Mouse (Mus musculus): Measurements from ENCODE around the gene Mrpl30. TPM values are rescaled to one million over a fixed set of nuclear protein-coding genes. Genes with fewer than 3 reads are reported as not detected.

The Mrpl30 gene
- polyA plus RNA-seq, 1 experiment from 2014 or later, result 272 TPM

DNA sequence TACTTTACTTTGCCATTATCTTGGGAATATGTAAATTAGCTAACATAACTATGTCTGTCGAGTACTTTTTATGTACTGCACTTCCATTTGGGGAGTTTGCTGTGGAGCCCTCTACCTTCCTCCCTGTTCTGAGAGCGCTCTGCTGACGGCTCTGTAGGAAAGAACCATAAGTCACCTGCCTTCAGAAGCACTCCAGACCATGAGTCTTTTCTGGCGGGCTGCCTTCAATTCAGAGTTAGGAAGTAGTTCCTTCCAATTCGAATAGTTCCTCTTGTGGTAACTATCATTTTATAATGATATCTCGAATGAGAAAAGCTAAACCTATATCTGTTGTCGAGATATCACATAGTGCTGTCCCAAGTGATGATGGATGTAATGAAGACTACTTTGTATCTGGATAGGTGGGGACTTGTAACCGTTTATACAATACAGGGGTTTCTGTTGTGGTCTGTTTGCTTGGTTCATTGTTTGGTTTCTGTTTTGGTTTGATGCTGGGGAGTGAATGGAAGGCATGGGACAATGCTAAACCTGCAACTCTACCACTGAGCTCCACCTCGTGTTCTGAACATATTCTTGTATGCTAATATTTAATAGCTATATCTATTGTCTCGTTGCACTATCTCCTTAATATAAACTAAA lies 22.5 kb upstream of the Mrpl30 start:
- Histone ChIP-seq H3K36me3 (ENCODE audit: control insufficient read depth, insufficient read depth, low read length) (no peaks in the 10 kb centered on the region), H3K4me3 (ENCODE audit: low read depth, low read length) (no peak overlapping the region), H3K27ac (ENCODE audit: low read length) (no peak overlapping the region), H3K4me2 (replicated peaks; ENCODE audit: low read depth, low read length) (no peak overlapping the region), H3K9ac (replicated peaks; ENCODE audit: low read depth, low read length) (no peak overlapping the region), H3K9me3 (ENCODE audit: control insufficient read depth, low read depth, low read length) (no peaks in the 10 kb centered on the region), H3K4me1 (ENCODE audit: control insufficient read depth, insufficient read depth, low read length) (0 out of 2 replicates have a peak, but pooled peaks cover 5% of the 10 kb centered on the region), H3K27me3 (ENCODE audit: control insufficient read depth, insufficient read depth, low read length) (no peaks in the 10 kb centered on the region)
- 70% methylated on average over 10 of the region's 10 CpGs for WGBS
- no peak for ATAC-seq (ENCODE audit: insufficient number of reproducible peaks, insufficient read depth, low FRiP score, low read depth)

DNA sequence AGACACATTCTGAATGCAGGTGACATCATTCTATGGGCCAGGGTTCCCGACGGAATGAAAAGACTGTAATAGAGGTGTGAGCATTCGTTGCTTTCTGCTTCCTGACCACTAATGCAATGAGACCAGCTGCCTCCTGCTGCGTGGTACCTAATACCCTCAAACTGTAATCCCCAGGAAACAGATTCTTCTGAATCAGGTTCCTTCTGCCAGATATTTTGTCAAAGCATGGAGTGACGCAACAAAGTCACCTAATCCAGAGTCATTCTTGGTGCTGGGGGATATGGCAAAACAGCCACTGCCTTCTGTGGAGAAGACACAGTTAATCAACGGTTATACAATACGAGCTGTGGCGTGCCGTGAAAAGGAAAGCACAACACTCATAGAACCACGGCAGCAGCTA lies 21.6 kb upstream of the Mrpl30 start:
- WGBS, result 71% methylated on average over 10 of the region's 10 CpGs
- 0 out of 2 replicates have a peak, but pooled peaks cover 5% of the 10 kb centered on the region for H3K4me1 ChIP-seq (ENCODE audit: control insufficient read depth, insufficient read depth, low read length)
- no peaks in the 10 kb centered on the region for H3K9me3 ChIP-seq (ENCODE audit: control insufficient read depth, low read depth, low read length)
- ATAC-seq (ENCODE audit: insufficient number of reproducible peaks, insufficient read depth, low FRiP score, low read depth), result no peak
- no peak overlapping the region for H3K9ac ChIP-seq (replicated peaks; ENCODE audit: low read depth, low read length)
- no peaks in the 10 kb centered on the region for H3K27me3 ChIP-seq (ENCODE audit: control insufficient read depth, insufficient read depth, low read length)
- no peaks in the 10 kb centered on the region for H3K36me3 ChIP-seq (ENCODE audit: control insufficient read depth, insufficient read depth, low read length)
- H3K4me2 ChIP-seq (replicated peaks; ENCODE audit: low read depth, low read length), result no peak overlapping the region
- H3K27ac ChIP-seq (ENCODE audit: low read length), result no peak overlapping the region
- no peak overlapping the region for H3K4me3 ChIP-seq (ENCODE audit: low read depth, low read length)

DNA sequence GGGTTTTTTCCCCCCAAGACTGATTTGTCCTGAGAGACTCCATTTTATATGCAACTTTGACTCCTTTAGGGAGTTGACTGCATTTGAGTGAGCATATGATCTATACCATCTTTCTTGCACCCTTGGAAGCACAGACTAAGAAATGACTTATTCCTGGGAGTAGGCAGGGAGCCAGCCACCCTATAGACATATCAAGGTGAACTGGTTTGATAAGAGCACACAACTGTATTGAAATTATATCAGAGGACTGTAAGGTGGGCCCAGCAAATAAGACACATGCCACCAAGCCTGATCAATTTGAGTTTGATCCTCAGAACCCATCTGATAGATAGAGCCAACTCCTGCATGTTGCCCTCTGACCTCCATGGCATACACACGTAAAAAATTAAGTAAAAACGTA lies 20.9 kb upstream of the Mrpl30 start:
- no peaks in the 10 kb centered on the region for H3K36me3 ChIP-seq (ENCODE audit: control insufficient read depth, insufficient read depth, low read length)
- H3K27me3 ChIP-seq (ENCODE audit: control insufficient read depth, insufficient read depth, low read length), result no peaks in the 10 kb centered on the region
- H3K4me3 ChIP-seq (ENCODE audit: low read depth, low read length), result no peak overlapping the region
- no peaks in the 10 kb centered on the region for H3K9me3 ChIP-seq (ENCODE audit: control insufficient read depth, low read depth, low read length)
- H3K4me2 ChIP-seq (replicated peaks; ENCODE audit: low read depth, low read length), result no peak overlapping the region
- 42% methylated on average over 2 of the region's 2 CpGs for WGBS
- H3K4me1 ChIP-seq (ENCODE audit: control insufficient read depth, insufficient read depth, low read length), result 0 out of 2 replicates have a peak, but pooled peaks cover 5% of the 10 kb centered on the region
- H3K27ac ChIP-seq (ENCODE audit: low read length), result no peak overlapping the region
- H3K9ac ChIP-seq (replicated peaks; ENCODE audit: low read depth, low read length), result no peak overlapping the region
- ATAC-seq (ENCODE audit: insufficient number of reproducible peaks, insufficient read depth, low FRiP score, low read depth), result no peak

DNA sequence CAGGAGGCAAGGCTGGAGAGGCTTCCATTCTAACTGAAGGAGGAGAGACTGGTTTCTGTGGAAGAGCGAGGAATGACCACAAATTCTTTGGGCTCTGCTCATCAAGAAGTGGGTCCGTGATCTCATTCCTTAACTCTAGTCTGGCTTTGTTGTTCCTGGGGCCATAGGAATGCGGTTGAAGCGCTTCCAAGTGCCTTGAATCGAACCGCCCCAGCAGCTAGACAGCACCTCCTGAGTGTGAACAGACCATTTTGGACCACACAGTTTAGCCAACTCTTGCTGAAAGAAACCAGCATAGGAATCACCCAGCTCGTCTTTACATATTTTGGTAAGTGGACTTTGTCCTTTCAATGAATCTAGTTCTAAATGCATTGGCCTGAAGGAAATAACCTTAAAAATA lies 18.6 kb upstream of the Mrpl30 start, which contains the start of gene Lipt1:
Gene Lipt1, plus strand, starts transcription at position 35 of the 400 bp plus-strand sequence.
- Histone ChIP-seq H3K9me3 (ENCODE audit: control insufficient read depth, low read depth, low read length) (0 out of 2 replicates have a peak, but pooled peaks cover 6% of the 10 kb centered on the region), H3K36me3 (ENCODE audit: control insufficient read depth, insufficient read depth, low read length) (peaks cover 12% of the 10 kb centered on the region; the same call in 1 of the 2 replicates)
- WGBS, result 5% methylated on average over 7 of the region's 7 CpGs

DNA sequence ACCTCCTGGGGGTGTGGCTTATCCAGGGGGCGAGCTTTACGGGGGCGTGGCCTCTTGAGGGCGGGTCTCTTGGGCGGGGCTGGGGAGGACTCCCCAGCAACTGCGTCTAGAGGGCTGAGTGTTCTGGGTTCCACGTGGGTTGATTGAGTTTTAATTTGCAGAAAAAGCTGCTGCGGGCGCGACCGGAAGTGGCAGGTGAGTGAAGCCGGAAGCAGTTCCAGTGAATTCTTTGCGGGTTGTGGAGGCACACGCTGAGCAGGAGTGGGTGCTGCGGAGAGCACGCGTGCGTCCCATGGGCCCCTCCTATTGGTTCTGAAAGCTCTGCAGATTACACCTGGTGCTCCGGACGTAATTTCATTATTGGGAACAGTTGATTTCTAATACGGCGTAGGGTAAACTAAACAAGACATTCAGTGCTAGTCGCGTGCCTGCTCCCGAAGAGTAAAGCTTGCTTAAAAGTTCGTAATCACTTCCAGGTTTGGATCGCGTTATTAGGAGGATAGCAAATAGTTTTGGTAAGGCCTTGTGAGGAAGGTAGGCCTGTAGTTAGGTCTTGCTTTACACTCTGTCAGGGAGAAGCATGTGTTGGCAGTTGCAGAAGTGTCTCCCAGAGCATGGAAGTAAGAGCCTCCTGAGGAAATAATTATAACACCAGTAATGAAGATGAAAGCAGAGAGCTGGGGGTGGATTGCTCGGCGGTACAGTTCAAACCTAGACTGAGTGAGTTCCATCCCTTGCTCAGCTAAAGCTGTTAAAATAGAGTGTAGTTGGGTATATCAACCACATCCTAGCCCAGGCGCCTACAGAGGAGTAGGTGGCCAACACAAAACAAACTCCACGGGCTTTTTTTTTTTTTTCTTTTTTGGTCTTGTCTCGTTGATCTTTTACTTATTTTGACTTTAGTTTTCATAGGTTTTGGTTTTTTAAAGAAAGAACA lies 17.9 kb upstream of the Mrpl30 start:
- Histone ChIP-seq H3K27ac (ENCODE audit: low read length) (peak overlapping the region; percentile 72), H3K4me2 (replicated peaks; ENCODE audit: low read depth, low read length) (peak overlapping the region; percentile 74), H3K4me1 (ENCODE audit: control insufficient read depth, insufficient read depth, low read length) (no peaks in the 10 kb centered on the region), H3K36me3 (ENCODE audit: control insufficient read depth, insufficient read depth, low read length) (peaks cover 17% of the 10 kb centered on the region; the same call in 1 of the 2 replicates), H3K27me3 (ENCODE audit: control insufficient read depth, insufficient read depth, low read length) (no peaks in the 10 kb centered on the region), H3K4me3 (ENCODE audit: low read depth, low read length) (peak overlapping the region; percentile 51), H3K9me3 (ENCODE audit: control insufficient read depth, low read depth, low read length) (0 out of 2 replicates have a peak, but pooled peaks cover 6% of the 10 kb centered on the region), H3K9ac (replicated peaks; ENCODE audit: low read depth, low read length) (peak overlapping the region; percentile 33; the same call in 1 of the 2 replicates)
- WGBS, result 5% methylated on average over 33 of the region's 33 CpGs
- peak; percentile 89 for ATAC-seq (ENCODE audit: insufficient number of reproducible peaks, insufficient read depth, low FRiP score, low read depth)

More for the DNA sequence above, 18.6 kb upstream of the Mrpl30 start, which contains the start of gene Lipt1:
- Histone ChIP-seq H3K4me2 (replicated peaks; ENCODE audit: low read depth, low read length) (peak within 1 kb of the TSS; percentile 74), H3K4me1 (ENCODE audit: control insufficient read depth, insufficient read depth, low read length) (no peaks in the 10 kb centered on the region), H3K4me3 (ENCODE audit: low read depth, low read length) (peak within 1 kb of the TSS; percentile 51), H3K27ac (ENCODE audit: low read length) (peak within 1 kb of the TSS; percentile 72), H3K27me3 (ENCODE audit: control insufficient read depth, insufficient read depth, low read length) (no peaks in the 10 kb centered on the region), H3K9ac (replicated peaks; ENCODE audit: low read depth, low read length) (peak within 1 kb of the TSS; percentile 33; the same call in 1 of the 2 replicates)
- peak; percentile 65; the same call in 1 of the 2 replicates for ATAC-seq (ENCODE audit: insufficient number of reproducible peaks, insufficient read depth, low FRiP score, low read depth)

DNA sequence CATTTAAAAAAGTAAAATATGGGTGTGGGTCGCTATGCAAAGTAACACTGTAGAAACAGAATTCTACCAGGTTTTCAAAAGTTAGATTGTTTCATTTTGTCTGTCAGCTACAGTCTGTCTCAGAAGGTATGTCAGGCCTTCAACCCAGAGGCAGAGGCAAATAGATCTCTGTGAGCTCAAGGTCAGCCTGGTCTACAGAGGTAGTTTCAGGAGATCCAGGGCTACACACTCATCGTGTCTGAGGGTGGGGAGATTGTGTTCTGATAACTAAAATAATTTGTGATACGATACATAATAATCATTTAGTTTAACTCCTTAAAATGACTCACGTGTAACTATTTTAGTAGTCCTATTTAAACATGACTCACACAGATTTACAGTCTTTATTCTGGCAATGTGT lies 17.1 kb upstream of the Mrpl30 start:
- Histone ChIP-seq H3K27ac (ENCODE audit: low read length) (no peak overlapping the region), H3K4me1 (ENCODE audit: control insufficient read depth, insufficient read depth, low read length) (no peaks in the 10 kb centered on the region), H3K36me3 (ENCODE audit: control insufficient read depth, insufficient read depth, low read length) (peaks cover 21% of the 10 kb centered on the region; the same call in 1 of the 2 replicates), H3K27me3 (ENCODE audit: control insufficient read depth, insufficient read depth, low read length) (no peaks in the 10 kb centered on the region), H3K9ac (replicated peaks; ENCODE audit: low read depth, low read length) (no peak overlapping the region), H3K9me3 (ENCODE audit: control insufficient read depth, low read depth, low read length) (0 out of 2 replicates have a peak, but pooled peaks cover 6% of the 10 kb centered on the region), H3K4me2 (replicated peaks; ENCODE audit: low read depth, low read length) (peak overlapping the region; percentile 74), H3K4me3 (ENCODE audit: low read depth, low read length) (peak overlapping the region; percentile 51; the same call in 1 of the 2 replicates)
- ATAC-seq (ENCODE audit: insufficient number of reproducible peaks, insufficient read depth, low FRiP score, low read depth), result no peak
- 83% methylated on average over 4 of the region's 4 CpGs for WGBS

DNA sequence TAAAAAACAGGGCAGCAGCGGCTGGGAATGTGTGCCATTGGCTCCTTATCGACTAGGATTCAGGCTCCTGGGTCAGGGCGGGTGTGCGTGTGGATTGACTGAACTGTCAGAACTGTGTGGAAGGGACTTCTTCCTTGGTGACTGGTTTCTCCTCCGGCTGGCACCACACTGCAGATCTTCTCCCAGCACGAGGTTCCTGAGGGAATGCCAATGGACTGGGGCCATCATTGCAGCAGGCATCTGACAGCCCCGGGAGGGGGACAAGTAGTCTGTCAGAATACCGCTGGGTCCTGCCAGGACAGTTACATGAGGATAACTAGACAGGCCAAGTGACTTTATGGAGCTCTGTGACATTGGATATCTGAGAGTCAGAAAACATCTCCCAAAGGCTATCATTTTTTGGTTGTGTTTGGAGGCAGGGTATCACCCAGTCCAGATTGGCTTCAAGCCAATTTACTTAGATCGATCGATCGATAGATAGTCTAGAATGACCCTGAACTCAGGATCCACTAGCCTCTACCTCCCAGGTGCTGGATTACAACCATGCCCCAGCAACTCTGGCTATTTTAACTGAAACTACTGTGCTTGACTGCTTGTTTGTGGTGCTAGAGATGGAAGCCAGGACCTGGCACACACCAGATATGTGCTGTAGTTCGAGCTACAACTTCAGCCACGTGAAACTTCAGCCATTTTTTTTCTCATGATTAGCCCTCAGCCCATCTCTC lies 12.4 kb upstream of the Mrpl30 start:
- Histone ChIP-seq H3K4me2 (replicated peaks; ENCODE audit: low read depth, low read length) (no peak overlapping the region), H3K9me3 (ENCODE audit: control insufficient read depth, low read depth, low read length) (0 out of 2 replicates have a peak, but pooled peaks cover 6% of the 10 kb centered on the region), H3K4me1 (ENCODE audit: control insufficient read depth, insufficient read depth, low read length) (no peaks in the 10 kb centered on the region), H3K36me3 (ENCODE audit: control insufficient read depth, insufficient read depth, low read length) (peaks cover 37% of the 10 kb centered on the region), H3K4me3 (ENCODE audit: low read depth, low read length) (no peak overlapping the region), H3K27ac (ENCODE audit: low read length) (no peak overlapping the region), H3K9ac (replicated peaks; ENCODE audit: low read depth, low read length) (no peak overlapping the region), H3K27me3 (ENCODE audit: control insufficient read depth, insufficient read depth, low read length) (no peaks in the 10 kb centered on the region)
- 94% methylated on average over 13 of the region's 13 CpGs for WGBS
- no peak for ATAC-seq (ENCODE audit: insufficient number of reproducible peaks, insufficient read depth, low FRiP score, low read depth)

DNA sequence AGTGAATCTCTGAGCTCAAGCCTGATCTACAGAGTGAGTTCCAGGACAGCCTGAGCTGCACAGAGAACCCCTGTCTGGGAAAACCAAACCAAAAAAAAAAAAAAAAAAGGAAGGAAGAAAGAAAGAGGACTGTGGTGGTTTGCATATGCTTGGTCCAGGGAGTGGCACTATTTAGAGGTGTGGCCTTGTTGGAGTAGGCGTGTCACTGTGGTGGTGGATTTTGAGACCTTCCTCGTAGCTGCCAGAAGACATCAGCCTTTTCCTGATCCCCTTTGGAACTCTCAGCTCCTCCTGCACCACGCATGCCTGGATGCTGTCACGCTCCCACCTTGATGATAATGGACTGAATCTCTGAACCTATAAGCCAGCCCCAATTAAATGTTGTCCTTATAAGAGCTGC lies 6.9 kb upstream of the Mrpl30 start:
- WGBS, result 89% methylated on average over 4 of the region's 4 CpGs
- no peak overlapping the region for H3K9ac ChIP-seq (replicated peaks; ENCODE audit: low read depth, low read length)
- H3K27me3 ChIP-seq (ENCODE audit: control insufficient read depth, insufficient read depth, low read length), result no peaks in the 10 kb centered on the region
- no peak overlapping the region for H3K27ac ChIP-seq (ENCODE audit: low read length)
- H3K36me3 ChIP-seq (ENCODE audit: control insufficient read depth, insufficient read depth, low read length), result peaks cover 15% of the 10 kb centered on the region
- no peak overlapping the region for H3K4me3 ChIP-seq (ENCODE audit: low read depth, low read length)
- no peak overlapping the region for H3K4me2 ChIP-seq (replicated peaks; ENCODE audit: low read depth, low read length)
- H3K4me1 ChIP-seq (ENCODE audit: control insufficient read depth, insufficient read depth, low read length), result no peaks in the 10 kb centered on the region
- no peaks in the 10 kb centered on the region for H3K9me3 ChIP-seq (ENCODE audit: control insufficient read depth, low read depth, low read length)
- ATAC-seq (ENCODE audit: insufficient number of reproducible peaks, insufficient read depth, low FRiP score, low read depth), result no peak
